Mouse (Mus musculus): Measurements from ENCODE around the gene Klrb1f. TPM values are rescaled to one million over a fixed set of nuclear protein-coding genes. Genes with fewer than 3 reads are reported as not detected.
"Not testable (repeated sequence)": the region's sequence is repeated elsewhere in the genome, so short reads cannot be mapped to it uniquely, and the experiment has no call there.

The Klrb1f gene
- not detected for total RNA-seq (2022)

DNA sequence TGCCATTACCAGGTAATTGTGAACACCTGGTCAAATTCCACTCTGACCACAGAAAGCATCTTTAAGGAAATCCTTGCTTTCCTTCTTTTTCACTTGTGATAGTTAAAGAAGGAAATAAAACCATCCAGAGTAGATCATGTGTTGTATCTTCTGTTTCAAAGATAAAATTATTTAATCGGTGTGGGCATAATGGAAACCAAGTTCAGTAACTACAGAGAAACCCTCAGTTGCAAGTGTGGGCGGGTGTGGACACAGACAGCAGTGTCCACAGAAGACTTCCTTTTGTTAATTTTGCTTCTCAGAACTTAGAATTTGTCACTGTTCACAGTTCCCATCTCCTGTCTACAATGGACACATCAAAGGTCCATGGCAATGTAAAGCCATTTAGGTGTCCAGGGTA, at the start of gene Klrb1f:
TSS of gene Klrb1f (plus strand) at position 301 of the 400 bp plus-strand sequence.
- DNase-seq (ENCODE audit: low spot score in 2 of 2) = no peak

DNA sequence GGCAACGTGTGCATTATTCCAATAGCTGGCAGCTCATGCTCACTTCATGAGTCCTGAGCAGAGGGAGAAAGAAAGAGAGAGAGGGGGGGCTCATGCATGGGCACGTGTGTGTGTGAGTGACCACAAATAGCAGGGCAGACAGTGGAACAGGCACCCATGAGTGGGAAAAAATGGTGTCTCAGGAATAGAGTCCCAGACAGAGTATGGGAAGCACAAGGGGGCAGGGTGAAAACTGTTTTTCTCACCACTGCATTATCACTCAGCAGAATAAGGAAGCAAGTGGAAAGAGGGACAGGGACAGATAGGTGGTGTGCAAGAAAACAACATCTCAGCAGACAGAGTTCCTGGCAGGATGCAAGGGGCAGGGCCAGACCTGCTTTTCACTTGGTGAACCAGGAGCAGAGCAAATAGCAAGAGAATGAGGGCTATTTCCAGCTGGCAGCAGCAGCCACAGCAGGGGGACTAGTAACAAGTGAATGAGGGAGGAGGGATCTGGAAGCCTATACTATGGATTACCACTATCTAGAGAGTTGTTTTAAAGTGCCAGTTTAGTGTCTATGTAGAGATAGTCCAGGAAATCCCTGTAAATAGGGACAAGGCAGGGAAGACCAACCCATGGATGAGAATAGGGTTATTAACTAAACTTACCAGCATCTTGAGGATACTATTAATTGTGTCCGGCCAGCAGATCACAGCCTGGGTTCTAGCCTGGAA, 49.5 kb upstream of the Klrb1f start:
- DNase-seq (ENCODE audit: low spot score in 2 of 2) = no peak

DNA sequence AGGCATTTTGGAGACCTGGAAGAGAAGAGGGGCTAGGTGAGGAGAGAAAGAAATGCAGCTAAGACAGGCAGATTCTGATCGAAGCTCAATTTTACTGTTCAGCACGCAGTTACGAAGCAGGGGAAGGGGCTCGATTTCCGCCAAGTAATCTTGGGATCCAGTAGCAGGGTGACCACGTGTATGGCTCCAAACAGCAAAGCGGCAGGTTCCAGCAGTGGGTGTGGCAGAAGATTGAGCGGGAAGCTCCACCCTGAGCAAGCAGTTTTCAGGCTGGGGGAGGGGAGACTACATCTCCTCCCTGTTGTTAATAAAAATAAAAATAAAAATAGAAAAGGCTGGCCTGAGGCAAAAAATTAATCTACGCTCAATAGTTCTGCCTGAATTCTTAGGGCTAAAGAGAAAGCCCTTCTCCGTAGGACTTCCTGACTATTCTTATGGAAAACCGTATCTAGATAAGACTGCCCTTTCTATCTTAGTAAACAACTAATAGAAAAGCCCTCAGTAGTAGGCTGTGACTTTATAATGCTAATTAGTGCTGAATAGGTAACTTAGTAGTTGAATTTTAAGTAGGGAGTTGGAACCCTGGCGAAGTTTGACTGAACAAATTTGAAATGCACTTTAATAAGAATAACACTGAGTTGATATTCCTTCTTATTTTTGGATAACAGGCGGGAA, 48.8 kb upstream of the Klrb1f start:
- DNase-seq (ENCODE audit: low spot score in 2 of 2) = no peak

DNA sequence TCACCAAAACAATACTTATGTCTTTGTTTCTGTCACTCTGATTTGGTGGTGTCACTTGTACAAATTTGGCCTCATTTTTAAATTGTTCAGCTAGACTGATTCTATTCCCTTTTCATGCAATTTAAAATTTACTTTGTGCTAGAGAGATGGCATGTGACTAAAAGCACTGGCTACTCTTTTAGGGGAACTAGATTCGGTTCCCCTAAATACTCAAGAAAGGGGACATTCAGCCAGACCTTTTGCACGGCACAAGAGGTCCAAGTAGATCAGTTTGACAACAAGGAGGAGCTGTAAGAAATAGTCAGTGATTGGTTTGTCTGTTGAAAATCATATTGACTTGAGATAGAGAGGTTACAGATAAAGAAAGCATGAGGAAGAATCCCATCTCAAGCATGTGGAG, 44.3 kb upstream of the Klrb1f start:
- no peak for DNase-seq (ENCODE audit: low spot score in 2 of 2)

DNA sequence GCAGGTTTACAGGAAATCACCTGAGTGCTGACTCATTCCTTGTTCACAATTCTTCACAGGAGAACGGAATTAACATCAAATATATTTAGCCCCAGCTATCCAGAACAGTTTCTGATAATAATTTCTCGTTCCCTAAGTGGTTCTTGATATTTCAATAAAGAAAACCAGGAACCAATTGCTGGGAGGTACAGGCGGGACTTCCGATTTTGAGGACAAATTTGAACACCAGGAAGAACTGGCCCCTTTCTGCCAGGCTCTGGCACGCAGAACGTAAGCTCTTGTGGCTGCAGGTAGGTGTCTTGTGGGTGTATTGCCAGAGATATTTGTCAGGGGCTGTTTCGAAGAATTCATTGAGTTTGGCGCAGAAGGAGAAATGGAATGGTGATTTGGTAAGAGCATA, 37.1 kb upstream of the Klrb1f start:
- no peak for DNase-seq (ENCODE audit: low spot score in 2 of 2)

DNA sequence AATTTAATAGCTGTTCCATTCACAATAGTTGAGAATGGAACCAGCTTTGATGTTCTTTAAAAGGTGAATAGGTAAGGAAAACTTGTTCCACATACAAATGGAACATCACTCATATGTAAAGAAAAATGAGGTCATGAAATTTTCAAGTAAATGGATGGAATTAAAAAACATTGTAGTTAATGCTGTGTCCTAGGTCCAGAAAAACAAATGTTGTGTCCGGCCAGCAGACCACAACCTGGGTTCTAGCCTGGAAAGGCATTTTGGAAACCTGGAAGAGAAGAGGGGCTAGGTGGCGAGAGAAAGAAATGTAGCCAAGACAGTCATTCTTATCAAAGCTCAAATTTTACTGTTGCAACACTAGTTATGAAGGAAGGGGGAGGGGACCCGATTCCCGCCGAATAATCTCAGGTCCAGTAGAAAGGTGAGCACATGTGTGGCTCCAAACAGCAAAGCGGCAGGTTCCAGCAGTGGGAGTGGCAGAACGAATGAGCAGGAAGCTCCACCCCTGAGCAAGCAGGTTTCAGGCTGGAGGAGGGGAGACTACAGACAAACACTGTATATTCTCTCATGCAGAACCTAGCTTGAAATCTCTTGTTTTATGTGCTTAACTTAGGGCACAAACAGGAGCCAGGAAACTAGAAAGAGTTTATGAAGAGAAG, 35.7 kb upstream of the Klrb1f start:
- DNase-seq (ENCODE audit: low spot score in 2 of 2) = not testable (repeated sequence)

DNA sequence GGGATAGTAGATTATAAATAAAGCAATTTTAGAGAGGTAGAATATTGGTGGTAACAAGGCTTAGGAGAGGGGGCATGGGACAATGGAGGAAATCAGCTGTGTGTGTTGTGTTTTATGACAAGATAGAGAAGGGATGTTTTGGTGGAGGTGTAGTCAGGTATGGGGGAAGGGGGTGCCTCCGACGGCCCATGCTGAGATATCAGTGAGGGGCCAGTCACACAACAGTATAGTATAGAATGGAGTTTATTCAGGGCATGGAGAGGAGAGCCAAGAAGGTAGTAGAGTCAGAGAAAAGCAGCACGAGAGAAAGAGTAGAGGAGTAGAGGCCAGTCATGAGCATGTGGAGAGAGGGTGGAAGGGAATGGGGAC, 35.2 kb upstream of the Klrb1f start:
- DNase-seq (ENCODE audit: low spot score in 2 of 2) = no peak

DNA sequence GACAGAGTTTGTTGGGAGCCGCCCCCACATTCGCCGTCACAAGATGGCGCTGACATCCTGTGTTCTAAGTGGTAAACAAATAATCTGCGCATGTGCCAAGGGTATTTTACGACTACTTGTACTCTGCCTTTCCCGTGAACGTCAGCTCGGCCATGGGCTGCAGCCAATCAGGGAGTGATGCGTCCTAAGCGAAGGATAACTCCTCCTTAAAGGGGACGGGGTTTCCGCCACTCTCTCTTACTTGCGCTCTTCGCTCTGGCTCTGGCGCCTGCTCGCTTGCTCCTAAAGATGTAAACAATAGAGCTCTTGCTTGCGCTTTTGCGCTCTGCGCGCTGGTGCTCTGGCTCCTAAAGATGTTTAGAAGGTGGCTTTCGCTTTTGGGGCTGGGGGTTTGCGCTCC, 33.7 kb upstream of the Klrb1f start:
- DNase-seq (ENCODE audit: low spot score in 2 of 2) = not testable (repeated sequence)

DNA sequence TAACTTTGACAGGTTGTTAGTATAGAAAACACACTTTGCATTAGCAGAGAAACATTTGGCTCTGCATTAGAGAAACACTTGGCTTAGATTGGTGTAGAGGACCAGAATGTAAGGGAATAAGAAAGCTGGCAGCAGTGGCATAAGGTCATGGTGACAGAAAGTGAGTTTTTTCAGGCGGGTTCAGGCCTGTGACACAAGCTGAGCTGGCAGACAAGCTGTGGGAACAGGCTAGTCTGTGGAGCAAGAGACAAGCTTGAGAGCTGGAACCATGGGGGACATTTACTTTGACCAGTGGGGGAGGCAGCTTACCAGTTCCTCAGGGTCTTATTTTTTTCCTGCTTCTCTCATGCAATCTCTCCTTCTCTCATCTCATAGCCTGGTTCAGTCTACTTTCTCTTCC, 32.7 kb upstream of the Klrb1f start:
- no peak for DNase-seq (ENCODE audit: low spot score in 2 of 2)

DNA sequence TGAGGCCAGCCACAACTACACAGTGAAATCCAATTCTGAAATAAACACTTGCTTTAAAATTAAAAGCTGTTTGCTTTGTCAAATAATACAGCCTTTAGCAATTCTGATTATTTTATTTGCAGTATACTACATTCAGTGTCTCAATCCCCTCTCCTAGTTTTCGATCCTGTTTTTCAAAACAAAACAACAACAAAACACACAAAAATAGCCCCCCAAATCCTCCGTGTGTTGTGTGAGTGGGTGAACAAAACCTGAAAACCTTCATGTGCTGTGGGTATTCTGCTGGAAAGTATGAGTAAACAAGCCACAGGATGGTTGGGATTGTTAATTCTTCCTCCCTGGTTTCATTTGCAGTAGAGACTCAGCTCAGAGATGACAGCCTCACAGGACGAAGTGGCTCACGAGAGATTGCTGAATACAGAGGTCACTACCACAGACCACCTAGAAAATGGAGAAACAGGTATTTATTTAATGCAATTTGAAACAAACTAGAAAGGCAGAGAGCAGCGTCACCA, 31.9 kb upstream of the Klrb1f start:
- no peak for DNase-seq (ENCODE audit: low spot score in 2 of 2)

DNA sequence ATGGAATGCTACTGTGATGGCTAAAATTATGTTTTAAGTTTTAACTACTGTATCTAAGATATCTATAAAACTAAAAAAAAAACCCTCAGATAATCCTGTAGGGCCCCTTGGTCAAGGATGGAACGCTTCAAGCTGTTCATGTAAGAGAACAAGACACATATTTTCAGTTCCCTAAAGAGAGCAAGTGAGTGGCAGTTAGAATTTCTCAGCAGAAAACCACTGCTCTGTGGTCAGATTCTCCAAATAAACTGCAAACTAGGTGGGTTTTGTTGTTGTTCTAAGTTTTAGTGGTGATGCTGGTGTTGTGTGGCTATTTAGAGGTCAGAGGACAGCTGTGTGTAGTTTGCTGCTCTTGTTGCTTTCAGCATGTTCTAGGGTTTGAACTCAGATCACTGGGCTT, 31.3 kb upstream of the Klrb1f start:
- DNase-seq (ENCODE audit: low spot score in 2 of 2) = no peak

DNA sequence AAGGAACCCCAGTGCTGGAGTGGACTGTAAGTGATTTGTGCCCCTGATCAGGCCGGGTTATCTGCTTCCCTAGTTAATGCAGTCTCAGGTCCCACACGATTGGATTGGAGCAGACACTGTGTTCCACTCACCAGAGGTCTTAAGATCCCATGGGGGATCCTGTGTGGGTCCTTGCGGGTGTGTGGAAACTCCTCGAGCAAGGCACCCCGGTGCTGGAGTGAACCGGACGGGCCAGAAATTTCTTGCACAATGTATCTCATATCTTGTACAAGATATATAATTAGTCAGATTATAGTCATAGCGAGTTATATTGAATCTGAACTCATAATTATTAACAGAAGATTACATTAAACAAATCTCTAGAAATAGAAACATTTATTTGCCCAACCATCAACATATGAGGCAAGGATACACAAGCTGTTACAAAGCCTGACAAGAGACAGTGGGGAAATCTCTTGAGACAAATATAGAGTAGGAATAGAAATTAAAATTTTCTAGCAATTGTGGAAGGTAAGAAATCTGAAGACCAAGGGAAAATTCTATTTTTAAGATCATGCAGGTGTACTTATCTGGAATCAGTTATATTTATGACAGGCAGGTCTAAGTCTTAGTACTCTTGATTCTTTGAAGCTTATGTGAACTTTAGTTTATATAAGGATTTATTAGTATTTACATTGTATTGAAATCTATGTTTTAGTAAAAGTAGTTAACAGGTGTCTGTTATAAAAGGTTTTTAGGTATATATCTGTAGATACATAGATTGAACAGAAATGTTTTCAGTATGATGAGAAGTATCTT, 18.1 kb upstream of the Klrb1f start:
- DNase-seq (ENCODE audit: low spot score in 2 of 2) = no peak

DNA sequence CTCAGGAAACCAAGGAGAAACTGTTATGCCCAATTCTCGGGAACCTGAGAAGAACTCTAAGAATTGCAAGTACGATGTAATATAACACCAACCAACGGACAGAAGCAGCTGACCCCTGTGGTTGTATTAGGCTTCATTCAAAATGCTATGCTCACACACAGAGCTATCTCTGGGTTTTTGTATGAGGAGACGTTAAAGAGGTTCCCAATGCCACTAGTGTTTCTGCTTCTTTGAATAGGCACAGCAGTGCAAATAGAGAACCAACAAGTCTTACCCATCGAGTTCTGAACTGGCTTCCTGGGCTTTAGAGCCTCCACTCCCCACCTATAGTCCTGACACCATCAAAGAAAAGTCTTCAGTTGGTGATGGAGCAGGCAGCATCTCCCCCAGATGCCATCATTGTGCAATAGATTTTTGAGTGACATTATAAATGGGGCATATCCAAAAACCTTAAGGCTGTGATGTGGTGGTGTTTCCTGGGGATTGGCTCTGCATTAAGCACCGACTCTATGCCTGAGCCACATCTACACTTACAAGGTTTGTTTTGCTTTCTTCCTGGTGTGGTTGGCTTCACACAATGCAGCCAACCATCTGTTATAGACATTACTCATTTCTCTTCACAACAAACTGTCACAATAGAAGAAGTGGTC, 15.4 kb upstream of the Klrb1f start:
- no peak for DNase-seq (ENCODE audit: low spot score in 2 of 2)

DNA sequence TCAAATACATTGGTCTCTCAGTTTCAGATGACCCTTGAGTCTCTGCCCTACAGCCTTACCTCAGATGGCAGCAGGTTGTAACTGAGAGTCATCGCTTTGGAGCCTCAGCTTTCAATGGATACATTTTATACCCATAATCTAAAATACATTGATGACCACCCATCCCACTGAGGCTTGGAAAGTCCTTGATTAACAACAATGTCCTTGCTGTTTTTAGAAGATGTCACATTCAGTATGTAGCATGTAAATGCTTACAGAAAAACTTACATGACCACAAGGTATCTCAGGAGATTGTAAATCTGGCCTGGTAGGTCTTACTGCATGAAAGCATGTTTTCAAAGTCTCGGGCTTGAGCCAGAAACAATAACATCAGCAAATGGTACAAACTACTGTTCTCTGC, 14.7 kb upstream of the Klrb1f start:
- DNase-seq (ENCODE audit: low spot score in 2 of 2) = no peak

DNA sequence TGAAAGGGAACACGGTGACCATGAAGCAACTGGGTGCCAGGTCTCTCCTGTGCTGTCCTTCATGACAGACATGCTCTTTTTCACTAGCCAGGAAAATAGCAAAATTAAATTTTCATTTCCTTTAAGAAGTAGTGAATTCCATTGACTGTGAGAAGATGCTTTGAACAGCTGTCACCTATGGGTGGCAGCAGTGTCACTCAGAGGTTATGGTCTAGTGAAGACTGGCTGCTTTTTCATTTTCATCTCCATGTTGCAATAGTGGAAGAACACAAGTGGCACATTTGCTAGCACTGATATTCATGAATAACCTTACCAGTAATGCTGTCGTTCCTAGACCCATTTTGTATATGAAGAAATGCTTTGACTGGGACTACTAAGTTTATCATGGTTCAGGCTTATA, 12.3 kb upstream of the Klrb1f start:
- DNase-seq (ENCODE audit: low spot score in 2 of 2) = no peak

DNA sequence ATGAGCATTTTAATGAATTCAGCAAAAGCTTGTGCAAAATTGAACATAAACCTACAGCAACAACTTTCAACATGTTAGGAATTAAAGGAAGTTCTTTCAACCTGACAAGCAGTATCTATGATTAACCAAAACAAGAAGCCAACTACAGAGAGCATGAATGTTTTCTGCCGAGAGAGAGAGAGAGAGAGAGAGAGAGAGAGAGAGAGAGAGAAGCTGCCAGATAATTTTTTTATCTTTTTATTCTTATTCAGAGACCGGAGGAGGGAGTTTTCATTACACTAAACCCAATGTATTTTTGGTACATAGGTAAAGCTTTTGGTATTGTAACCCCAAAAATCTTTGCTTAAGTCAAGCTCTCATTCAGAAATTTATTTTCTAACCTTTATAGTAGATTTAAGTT, 10.7 kb upstream of the Klrb1f start:
- DNase-seq (ENCODE audit: low spot score in 2 of 2) = no peak

DNA sequence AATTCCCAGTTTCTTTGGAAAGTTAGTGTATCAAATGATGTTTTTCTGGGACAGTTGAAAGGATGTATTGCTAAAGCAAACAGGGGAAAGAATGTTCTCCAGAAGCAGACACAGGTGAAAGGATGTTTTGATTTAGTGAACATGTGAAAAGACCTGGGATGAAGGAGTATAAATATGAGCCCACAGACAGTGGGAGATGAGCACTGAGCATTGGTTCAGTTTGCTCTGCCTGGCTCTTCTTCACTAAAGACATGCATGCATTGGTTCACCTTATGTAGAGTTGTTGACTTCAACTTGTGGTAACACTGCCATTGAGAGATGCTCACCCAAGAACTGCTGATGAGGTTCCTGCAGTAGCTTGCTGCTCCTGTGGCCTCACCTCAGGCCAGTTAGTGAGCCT, 9.4 kb upstream of the Klrb1f start:
- DNase-seq (ENCODE audit: low spot score in 2 of 2) = no peak

DNA sequence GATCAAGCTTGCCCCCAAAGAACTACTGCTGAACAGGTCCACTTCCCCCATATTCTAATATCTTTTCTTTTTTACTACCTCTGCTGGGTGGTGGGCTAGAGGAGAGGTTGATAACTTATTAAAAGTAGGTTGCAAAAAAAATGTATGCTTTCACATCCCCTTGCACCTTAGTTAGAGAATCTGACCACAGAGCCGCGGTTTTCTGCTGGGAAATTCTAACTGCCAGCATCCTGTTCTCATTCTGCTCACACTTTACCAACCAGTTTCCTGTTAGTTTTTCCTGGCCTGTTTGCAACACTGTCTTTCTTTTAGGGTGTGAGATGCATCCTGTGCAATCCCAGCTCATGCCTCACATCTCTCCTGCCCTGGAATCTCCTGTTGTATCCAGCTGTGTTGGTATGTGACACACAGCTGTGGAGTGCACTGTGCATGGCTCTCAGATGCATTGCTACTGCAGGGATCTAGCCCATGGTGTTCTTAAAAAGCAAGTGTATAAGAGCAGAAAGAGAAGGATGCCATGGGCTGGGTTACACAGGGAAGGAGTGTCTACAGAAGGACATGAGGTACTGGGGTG, 8.7 kb upstream of the Klrb1f start:
- no peak for DNase-seq (ENCODE audit: low spot score in 2 of 2)

DNA sequence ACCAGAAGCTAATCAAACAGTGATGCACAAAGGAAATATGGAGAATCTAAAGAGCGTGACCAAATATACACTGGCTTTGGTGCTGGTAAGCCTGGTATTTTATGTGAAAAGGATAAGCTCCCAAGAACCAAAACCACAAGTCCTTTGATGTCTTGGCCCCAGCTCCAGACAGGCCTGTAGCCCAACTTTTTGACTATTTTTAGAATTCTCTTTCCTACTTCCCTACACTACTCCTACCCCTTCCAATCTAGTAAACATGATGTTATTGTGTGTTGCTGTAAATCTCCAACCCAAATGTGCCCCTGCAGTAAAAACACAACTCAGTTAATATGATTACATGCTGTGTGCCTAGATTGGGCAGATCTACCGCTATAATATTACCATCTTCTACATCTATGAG, 4.2 kb upstream of the Klrb1f start:
- no peak for DNase-seq (ENCODE audit: low spot score in 2 of 2)

DNA sequence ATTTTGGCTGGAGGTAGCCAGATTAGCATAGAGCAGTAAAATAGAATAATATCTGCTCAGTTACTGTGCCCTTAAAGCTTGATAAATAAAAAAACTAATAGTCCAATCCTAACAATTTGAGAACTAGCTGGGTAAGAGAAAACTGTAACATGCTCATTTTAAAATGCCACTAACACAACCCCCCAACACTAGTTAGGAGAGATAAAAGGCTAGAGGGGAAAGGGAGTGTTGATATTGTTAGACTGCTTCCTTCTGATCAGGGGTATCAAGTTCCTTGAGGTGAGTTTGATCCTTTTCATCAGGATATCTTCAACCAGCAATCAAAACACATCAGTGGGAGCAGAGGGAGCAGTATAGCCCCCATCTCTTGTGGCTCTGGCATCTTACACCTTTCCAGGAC, 3.2 kb upstream of the Klrb1f start:
- no peak for DNase-seq (ENCODE audit: low spot score in 2 of 2)

DNA sequence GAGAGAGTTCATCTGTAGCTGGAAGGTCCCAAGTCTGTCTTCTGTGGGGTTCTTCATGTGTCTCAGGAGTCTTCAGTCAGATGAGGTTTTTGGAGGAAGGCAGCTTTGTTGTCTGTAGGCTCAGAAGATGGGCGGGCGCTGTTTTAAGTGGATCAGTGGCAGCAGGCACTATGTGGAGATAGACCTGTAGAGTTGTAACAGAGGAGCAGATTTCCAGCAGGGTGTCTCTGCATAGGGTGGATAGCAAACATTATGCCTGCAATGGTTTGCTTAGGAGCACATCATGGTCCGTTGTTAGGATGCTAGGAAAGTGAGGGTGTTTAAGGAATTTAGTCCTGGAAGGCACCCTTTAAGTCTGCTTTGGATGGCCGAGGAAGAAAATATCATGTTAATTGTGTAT, 2.7 kb downstream of the Klrb1f start:
- DNase-seq (ENCODE audit: low spot score in 2 of 2) = no peak
